Mouse (Mus musculus) ovary, adult 2 months (tissue): ENCODE results near the gene 4930402F06Rik. TPM values are rescaled to one million over a fixed set of nuclear protein-coding genes. Genes with fewer than 3 reads are reported as not detected.

Experiments used
- polyA plus RNA-seq: library from polyadenylated mRNA; depleted of rRNA; stranded (reverse); fragments of >200 nt; gene quantifications from 2 replicates; pipeline ENCODE4 v1.2.3, GENCODE M21; 2012; rRNA removed

4930402F06Rik gene
- not detected in 2 replicates for polyA plus RNA-seq

DNA sequence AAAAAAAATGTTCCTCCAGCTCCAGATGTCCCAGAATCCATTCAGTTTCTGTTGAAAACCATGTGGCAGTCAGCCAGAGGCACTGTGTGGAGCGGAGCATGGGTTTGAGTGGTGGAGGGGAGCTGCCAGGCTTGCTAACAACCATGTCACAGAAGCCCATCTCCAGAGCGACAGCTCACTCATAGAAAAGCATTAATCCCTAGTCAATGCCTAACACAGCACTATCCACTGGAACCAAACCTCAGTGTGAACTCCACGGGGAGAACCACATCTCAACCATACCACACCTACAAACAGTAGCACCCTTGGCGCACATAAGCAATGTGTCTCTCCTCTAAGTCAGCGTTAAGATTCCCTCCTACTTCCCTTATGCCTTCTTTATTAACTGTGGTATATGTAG, at the start of gene 4930402F06Rik:
Gene 4930402F06Rik (minus strand): TSS at position 80 of the 400 bp plus-strand sequence.

DNA sequence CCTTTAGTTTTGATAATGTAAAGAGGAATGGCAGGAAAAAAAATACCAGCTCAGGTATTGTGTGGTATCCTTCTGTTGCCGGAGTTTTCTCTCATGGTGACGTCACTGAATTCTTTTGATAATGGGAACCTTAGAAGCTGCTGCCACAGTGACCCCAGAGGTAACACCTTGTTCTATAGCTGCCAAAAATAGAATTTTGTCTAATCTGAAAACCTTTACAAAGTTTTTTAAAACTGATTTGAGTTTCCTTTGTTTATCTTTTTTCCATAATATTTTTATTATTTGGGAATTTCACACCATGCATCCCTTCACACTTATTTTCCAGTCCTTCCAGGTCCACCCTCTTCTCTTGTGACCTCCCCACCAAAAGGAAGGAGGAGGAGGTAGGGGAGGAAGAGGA, 29.3 kb downstream of the 4930402F06Rik start, which contains the start of gene 4930568D16Rik:
Gene 4930568D16Rik (minus strand): TSS at position 101 of the 400 bp plus-strand sequence.

DNA sequence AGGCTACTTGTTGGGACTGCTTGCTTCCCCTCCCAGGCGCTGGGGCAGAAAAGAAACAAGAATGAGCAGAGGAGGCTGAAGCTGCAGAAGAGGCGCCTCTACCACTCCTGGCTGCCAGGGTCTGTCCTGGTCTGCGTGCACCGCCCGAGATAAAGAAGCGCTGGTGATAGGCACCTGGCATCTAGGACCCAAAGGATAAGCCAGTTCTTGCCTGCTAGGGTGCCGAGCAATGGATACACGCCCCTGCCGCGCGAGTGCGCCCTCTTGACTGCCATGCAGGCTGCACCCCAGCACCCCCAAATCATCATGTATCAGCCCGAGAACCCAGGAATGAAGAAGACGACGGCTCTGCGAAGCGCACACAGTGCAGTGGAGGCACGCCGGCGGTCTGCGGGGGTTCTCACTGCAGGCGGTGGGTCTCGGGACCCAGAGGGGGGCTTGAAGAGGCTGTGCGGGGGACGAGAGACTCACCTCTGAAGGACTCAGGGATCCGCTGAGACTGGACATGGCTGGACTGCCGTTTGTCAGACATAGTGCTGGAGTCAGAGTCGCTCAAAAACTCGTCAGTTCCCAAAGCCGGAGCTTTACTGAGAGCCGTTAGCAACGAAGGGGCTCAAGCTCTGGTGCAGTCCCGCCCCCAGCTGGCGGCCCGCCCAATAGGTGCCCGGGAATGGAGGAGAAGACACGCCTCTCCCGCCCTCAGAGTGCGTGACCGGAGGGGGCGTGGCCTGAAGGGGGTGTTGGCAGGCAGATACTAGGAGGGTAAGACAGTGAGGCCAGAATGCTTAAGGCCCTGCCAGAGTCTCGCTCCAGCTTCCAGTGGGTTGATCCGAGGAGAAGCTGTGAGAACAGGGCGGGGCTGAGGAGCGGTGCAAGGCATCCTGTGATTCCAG, 60.3 kb downstream of the 4930402F06Rik start, which contains the start of gene Stom:
Gene Stom (minus strand): TSS at position 589 of the 893 bp plus-strand sequence.

Other genes with a start within 250 kb of the 4930402F06Rik start
- gene Rab14, start 196.1 kb downstream of the 4930402F06Rik start, polyA plus RNA-seq = 63.4 and 1,111 TPM in 2 replicates
- gene Gsn, start 140.8 kb downstream of the 4930402F06Rik start, polyA plus RNA-seq = 1,150 and 1,246 TPM in 2 replicates
- 21.5 and 31.0 TPM in 2 replicates for gene Stom, start 60.2 kb downstream of the 4930402F06Rik start, polyA plus RNA-seq
- not detected in 2 replicates for gene 4930568D16Rik, start 29.4 kb downstream of the 4930402F06Rik start, polyA plus RNA-seq
- gene Ggta1, start 66.1 kb upstream of the 4930402F06Rik start, polyA plus RNA-seq = 10.9 and 13.5 TPM in 2 replicates
- 104 and 118 TPM in 2 replicates for gene Dab2ip, start 161.1 kb upstream of the 4930402F06Rik start, polyA plus RNA-seq